Mouse (Mus musculus) R1 (cell line): Measurements from ENCODE around the gene Gga3.

Experiments used
- DNase-seq: peaks from one replicate; pipeline ENCODE4 v3.0.0-alpha.2; 2018; ENCODE audit warnings: low read depth, low spot score

Gga3 gene

DNA sequence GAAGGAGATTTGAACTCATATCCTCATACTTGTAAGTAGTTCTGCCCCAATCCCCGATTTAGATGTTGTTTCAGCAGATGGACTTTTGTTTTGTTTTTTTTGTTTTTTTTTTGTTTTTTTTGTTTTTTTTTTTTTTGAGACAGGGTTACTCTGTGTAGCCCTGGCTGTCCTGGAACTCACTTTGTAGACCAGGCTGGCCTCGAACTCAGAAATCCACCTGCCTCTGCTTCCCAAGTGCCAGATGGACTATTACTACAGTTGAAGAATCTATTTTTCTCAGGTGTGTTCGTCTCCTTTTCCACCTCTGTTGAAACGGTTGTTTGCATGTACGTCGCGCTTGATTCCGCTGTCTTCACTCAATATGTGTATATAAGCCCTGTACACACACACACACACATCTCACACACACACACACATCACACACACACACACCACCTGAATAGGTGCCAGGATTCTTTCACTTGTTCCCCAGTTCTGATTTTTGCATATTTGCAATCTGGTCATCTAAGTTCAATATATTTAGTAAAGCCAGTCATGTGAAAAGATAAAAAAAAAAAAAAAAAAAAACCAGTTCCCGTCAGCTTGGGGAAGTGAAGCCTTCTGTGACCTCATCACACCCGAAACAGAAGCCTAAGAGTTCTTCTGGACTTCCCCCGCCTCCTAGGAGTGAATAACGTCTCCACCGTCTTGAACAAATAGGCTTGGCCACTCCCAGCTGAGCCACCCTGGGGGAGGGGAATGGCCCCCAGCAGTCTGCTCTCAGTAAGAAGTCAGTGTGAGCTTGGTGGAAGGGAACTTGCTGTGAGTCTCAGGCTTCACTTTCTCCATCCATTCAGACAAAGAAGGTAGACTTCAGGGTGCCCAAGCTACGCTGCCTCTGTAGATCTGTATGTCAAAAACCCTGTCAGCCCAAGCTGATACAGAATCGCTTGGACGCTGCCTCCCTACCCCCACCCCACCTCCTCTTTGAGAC lies 27.0 kb upstream of the Gga3 start:
- peak; percentile 89 for DNase-seq

DNA sequence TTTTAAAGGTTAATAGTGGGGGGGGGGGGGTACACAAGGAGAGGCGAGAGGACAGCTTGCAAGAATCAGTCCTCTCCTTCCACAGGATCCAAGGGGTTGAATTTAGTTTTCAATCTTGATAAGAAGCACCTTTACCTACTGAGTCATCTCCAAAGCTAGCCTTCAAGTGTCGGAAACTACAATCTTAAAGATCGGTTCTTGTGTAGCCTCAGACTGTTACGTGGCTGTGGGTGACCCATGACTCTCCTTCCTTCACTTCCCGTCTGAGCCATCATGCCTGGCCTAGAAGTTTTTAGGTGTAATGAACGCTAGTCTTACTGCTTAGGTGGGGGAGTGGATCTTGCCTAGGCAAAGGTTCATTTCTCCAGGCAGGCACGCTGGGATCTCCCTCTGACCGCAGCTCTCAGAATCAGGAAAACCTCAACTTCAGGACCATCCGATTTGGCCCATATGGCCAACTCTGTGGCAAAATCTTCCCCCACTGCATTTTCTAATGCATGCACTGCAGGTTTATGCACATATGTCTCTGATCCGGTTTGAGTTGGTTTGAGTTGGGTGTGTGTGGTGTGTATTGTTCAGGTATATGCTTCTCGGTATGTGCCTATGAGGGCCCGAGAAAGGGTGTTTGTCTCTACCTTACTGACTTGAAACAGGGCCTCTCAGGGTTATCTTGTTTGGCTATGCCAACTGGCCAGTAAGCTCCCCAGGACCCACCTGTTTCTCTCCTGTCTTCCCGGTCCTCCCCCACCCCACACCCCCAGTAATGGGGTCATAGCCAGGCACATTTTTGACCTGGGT lies 26.1 kb upstream of the Gga3 start:
- DNase-seq, result peak; percentile 44

DNA sequence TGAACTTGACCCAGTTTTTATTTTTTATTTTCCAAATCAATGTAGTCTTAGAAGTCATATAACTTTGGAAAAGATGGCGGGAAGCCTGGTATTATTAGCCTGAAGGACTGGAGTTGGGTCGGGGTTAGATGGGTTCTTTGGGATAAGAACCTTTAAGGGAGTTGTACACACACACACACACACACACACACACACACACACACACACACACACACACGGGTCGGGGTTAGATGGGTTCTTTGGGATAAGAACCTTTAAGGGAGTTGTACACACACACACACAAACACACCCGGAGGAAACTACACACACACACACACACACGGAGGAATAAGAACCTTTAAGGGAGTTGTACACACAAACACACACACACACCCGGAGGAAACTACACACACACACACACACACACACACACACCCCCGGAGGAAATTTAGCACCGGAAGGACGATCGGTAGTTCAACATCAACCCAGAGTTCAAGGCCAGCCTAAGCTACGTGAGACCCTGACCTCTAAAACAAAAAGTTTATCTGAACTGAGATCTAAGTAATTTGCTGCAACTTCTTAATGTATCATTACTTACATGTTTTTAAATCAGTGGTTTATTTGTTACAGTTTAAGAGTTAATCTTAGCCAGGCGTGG lies 24.7 kb upstream of the Gga3 start:
- peak; percentile 53 for DNase-seq

DNA sequence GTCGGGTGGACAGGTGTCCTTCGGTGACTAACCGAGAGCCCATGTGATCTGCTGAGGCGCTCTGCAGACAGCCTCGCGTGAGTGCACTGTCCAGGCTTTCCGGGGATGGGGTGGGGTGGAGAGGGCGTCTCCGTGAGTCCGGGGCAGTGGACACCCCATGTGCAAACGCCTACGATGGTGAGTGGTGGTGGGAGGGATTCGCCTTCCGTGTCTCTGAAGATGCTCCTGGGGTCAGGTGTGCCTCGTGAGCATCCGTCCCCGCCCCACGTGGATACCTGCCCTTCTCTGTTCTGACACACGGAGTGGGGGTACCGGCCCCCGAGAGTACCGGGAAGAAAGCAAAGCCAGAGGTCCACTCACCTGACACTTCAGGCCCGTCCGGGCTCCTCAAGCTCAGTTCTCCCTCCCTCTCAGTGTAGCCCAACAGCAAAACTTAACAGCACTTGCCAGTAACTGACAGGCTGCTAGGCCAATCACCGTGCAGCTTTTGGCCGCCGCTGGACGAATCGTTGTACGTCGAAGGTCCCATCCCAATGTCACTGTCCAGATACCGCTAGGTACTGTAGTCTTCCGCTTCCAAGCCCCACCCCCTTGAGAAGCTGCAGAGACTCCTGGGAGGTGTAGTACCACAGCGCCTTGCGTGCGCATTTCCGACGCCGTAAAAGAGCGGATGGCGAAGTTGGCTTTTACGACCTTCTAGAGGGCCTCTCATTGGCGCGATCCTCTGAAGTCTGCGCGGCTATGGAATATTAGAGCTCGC lies 24.0 kb upstream of the Gga3 start, which contains the start of gene Slc25a19:
Slc25a19 (minus strand) TSS at position 591 of the 760 bp plus-strand sequence.
- DNase-seq, result peak; percentile 100

DNA sequence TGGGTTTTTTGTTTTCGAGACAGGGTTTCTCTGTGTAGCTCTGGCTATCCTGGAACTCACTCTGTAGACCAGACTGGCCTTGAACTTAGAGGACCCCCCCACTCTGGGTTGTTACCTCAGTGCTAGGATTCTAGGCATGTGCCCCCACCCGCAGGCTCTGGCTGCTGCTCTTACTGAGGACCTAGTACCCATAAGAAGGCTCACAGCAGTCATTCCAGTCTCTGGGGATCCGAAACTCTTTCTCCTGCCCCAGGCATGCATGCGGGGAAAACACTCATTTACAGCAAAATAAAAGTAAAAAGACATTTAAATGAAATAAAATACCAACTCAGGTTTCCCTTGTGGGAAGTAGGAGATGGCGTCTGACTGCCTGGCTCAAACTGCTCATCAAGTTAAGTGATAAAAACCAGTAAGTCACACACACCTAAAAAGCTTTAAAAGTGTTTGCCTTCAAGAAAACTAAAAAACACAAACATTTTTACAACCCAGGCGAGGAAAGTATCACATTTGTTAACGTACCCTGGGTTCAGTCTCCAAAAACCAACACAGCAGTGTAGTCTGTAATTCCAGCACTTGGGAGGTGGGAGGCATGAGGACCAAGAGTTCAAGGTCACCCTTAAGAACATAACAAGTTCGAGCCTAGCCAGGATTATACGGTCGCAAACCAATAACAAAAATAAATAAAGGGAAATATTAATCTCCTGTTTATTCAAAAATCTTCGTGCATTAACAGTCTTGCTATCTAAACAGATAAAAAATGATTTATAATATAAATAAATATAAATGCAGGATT lies 23.2 kb upstream of the Gga3 start:
- DNase-seq, result no peak

DNA sequence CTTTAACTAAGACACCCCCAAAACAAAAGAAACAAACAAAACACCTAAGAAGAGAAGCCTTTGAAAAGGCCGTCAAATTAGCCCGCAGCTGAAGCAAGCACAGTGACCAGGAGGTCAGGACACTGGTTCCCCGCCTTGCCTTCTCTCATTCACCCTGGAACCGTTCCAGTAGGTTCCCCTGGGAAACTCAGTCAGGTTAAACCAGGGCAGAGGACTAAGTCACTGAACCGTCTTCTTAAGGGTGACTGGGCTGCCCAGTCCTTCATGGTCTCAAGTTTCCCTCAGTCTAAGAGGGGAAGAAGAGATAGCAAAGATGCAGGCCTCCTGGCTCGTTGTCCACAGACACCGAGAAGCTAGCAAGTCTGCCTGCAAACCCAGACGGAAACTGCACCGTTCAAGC lies 22.0 kb upstream of the Gga3 start:
- DNase-seq, result no peak

DNA sequence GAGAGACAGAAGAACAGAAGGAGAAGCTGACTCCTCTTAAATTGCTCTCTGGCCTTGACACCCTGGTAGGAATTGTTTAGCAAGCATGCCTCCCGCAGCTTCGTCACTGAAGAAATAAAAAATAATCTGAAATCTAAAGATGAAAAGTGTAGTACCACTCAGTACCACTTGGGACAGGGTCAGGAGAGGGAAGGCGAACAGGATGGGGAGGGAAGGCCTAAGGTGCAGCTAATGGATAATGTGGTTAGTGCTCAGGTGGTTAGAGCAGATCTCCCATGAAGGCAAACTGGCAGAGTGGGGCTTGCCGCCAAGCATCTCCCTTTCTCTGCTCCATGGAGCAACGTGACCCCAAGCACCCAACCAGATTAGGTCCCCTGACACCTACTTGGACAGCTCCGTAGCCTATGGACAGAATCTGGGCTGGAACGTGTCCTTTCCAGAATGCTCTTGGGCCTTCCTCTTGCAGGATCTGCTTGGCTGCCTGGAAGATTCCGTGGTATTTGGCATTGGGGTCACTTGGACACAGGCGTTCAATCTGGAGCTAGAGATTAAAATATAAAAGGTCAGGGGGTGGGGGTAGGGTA lies 19.7 kb upstream of the Gga3 start:
- DNase-seq, result peak; percentile 69

DNA sequence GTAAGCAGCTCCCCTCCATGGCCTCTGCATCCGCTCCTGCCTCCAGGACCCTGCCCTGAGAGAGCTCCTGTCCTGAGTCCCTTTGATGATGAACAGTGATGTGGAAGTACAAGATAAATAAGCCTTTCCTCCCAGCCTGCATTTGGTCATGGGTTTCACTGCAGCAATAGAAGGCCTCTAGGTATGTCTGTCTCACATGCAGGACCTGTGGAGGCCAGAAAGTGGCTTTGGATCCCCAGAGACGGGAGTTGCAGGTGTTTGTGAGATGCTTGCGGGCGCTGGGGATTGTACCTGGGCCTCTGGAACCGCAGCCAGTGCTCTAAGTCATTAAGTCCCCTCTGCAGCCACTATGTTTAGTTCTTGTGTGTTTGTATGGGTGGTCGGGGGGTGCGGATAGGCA lies 16.1 kb upstream of the Gga3 start:
- no peak for DNase-seq

DNA sequence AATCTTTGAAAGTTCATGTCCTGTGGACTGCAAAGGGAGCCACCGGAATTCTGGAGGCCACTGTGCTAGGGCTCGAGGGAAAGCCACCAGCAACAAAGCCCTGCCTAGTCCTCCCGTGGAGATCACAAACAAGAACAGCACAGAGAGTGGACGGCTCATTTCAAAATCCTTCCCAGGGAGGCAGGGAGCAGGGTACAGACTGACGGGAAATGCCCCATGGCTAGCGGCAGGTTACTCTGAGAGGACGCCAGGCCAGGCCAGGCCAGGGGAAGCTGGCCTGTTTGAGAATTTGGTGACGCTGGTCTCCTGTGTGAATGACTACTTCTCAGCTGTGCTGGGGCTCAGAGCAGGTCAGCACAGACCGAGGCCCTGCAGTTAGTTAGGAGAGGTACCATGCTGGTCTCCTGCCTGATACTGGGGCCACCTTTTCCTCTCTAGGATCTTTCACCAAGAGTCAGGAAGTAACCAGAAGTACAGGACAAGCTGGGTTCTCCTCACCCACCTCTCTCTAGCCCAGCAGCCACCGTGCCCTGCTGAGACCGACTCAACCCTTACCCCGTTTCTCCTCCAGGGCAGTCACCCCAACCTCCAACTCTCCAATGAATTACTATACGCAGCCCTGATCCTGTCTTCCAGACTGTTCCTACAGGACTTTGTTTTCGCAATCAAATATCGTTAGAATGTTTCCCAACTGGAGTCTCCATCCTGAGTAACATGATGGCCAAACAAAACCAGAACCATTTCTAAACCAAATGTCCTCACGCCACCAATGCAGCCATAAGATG lies 15.1 kb upstream of the Gga3 start:
- DNase-seq, result no peak

DNA sequence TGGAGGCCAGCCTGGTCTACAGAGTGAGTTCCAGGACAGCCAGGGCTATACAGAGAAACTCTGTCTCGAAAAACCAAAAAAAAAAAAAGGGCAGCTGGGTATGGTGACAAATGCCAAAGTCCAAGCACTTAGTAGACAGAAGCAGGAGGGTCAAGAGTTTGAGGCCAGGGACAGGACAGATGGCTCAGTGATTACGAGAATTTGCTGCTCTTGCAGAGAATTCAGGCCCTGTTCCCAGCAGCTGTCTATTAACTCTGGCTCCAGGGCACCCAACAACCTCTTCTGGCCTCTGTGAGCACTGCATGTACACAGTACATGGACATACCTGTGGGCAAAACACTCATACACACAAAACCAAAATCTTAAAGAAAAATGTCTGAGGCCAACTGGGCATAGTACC lies 14.2 kb upstream of the Gga3 start:
- DNase-seq, result no peak

DNA sequence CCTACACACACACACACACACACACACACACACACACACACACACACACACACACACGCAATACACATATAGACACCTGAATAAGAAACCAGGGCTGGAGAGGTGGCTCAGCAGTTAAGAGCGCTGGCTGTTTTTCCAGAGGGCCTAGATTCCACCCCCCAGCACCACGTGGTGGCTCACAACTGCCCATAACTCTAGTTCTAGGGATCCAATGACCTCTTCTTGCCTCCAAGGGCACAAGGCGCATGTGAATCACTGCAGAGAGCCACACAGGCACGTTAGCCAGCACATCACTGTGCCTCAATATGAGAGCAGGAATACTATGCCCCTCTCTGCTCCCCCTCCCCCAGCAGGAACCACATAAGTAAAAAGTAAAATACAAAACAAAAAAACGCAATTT lies 13.0 kb upstream of the Gga3 start:
- DNase-seq, result peak; percentile 71

DNA sequence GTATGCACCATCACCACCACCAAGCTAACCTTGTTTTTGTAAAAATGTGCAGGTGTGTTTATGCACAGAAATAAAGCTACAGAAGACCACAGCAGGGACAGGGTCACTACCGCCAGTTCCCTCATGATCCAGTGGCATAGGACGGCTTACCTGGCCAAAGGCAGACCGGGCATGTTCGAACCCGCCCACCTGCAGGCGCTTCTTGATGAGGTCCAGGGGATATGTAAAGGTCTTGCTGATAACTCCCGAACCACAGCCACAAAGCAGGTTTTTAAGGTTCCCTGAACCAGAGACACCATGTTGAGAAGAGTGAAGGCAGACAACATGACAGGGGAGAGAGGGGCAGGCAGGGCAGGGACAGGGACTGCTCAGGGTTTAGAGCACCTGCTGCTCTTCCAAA lies 12.5 kb upstream of the Gga3 start:
- DNase-seq, result no peak

DNA sequence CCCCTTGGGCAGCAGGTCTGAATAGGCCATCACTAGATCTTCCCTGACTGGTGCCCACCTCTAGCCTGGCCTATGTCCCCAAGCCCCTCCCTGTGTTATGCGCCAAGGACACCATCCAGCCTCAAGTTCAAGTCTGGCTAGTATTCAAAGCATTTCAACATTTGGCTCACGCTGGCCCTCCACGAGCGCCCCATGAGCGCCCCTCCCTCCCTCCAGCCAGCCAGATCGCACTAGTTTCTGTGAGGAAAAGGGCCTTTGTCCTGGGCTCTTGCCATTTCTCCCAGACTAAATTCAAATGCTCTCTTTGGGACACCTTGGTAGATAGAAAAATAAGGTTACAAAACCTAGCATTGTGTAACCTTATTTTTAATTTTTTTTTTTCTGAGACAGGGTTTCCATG lies 12.0 kb upstream of the Gga3 start:
- DNase-seq, result no peak

DNA sequence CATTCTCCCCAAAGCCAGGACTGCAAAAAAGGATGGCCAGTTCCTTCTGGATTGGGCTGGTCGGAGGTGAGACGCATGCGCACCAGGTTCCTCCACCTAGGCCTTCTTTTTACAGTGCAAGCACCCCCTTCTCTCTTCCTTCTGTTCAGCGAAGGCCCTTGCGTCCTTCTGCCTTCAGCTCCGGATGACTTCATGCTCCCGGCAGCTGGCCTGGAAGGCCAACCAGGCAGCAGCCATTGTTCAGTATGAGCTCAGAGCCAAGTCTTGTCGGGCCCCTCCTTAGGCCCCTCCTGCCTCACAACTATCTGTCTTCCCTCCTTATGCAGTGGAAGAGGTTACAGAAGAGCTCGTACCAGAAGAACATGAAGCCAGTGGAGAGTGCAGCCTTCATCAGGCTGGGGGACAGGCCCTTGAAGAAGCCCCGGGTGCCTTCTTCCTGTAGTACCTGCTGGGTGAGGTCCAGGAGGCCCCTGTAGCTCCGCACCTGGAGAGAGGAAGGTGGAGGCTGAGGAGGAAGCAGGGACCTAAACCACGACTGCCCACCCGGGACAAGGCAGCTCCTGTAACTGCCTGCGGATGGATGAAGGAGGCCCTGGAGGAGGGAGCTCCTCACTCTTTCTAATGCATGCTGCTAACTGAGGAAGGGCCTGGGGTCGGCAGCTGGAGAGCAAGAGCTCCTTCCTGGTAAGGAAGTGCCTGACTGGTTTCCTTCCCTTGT lies 11.4 kb upstream of the Gga3 start:
- peak; percentile 89 for DNase-seq

DNA sequence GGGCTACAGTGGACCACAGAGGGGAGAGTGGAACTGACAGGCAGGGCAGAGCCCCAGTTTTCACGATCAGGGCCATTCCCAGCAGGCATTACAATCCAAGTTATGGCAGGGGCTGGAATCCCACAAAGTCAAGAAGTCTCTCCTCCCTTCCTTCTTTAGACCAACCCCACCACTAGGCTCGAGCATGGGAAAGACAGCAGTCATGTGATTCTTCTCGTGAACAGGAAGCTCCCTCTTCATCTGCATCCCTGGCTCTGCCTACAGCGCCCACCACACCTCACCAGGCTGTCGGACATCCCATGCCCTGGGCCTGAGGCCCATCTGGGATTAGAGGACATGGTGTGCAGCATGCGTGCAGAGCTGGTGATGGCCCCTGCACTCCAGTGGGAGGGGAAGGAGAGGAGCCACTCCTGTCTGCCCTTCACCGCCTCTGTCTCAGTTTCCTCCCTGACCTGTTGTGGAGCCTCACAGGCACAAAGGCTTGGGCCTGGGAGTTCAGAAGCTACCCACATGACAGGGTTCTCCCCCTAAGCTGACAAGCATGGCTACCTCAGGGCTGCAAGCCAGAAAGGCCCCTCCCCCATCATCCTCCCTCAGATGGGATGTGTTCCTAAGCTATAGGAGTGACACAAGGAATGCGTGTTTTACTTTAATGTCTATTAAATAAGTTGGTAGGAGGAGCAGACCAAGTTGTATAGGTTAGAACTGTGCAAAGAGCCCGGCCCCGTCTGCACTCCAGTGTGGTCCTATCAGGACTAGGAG lies 10.7 kb upstream of the Gga3 start:
- peak; percentile 65 for DNase-seq

DNA sequence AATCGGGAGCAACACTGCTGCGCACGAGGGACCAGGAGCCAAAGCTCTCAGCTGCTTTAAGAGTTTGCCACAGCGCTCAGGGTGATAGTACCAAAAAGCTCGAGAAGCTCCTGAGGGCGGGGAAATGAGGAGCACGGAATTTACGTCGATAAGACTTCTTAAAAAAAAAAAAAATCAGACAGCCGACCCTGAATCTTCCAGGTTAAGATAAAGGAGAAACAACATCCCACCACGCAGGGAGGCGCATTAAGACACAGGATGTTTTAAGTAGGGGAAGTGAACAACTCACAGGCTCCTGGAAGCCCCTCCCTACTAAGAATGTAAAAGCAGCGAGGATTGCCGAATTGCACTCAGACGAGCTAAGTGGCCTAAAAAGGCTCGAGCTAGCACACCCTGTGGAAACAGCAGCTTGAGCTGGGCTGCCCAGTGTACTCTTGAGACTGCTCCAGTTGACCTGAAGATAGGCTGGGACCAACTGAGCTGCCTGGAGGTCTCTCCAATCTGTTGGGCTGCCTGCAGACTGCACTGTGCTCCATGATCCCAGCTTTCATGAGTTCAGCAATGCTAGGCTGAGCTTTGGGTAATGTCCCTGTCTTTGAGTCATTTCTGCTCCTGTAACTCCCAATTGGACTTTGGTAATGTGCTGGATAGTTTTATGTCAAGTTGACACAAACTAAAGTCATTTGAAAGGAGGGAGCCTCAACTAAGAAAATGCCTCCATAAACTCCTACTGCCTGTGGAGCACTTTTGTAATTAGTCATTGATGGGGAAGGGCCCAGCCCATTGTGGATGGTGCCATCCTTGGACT lies 9.5 kb upstream of the Gga3 start:
- DNase-seq, result no peak
